Mouse (Mus musculus) central nervous system, embryonic 18 days (tissue): ENCODE measurements around the gene Siva1. TPM values are rescaled to one million over a fixed set of nuclear protein-coding genes. Genes with fewer than 3 reads are reported as not detected.

ENCODE experiments used
- polyA plus RNA-seq: library from polyadenylated mRNA; depleted of rRNA; stranded (reverse); fragments of >200 nt; gene quantifications from 2 replicates; pipeline ENCODE4 v1.2.3, GENCODE M21; 2012; rRNA removed

The Siva1 gene
- polyA plus RNA-seq = 44.8 and 45.5 TPM in 2 replicates

DNA sequence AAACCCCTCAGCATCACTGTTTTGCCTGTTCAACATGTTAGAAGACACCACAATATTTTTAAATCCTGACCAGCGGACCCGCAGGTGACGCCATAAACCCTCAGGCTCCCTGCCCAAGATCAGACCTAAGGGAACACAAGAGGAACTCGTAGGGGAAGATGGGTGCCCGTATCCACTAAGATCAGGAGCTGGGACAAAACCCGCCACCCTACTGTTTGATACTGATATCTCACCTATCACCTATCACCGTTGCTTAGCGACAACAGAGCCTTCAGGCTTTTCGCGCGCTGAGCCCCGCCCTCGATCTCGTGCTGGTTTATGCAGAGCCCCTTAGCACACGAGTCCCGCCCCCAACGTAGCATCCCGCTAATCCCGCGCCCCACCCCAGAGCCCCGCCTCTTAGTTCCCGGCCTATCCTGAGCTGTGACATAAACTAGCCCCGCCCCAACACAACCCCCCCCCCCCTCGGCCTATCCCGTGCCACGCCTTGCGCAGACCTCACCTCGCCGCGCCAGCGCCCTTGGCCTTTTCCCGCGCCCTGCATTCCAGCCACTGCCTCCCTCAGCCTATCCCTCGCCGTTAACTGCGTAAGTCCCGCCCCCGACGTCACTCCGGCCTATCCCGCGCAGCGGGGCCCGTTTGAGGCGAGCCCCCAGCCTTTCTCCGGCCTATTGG is at the start of gene Siva1:
Gene Siva1 (plus strand): TSS at position 500 of the 675 bp plus-strand sequence.

DNA sequence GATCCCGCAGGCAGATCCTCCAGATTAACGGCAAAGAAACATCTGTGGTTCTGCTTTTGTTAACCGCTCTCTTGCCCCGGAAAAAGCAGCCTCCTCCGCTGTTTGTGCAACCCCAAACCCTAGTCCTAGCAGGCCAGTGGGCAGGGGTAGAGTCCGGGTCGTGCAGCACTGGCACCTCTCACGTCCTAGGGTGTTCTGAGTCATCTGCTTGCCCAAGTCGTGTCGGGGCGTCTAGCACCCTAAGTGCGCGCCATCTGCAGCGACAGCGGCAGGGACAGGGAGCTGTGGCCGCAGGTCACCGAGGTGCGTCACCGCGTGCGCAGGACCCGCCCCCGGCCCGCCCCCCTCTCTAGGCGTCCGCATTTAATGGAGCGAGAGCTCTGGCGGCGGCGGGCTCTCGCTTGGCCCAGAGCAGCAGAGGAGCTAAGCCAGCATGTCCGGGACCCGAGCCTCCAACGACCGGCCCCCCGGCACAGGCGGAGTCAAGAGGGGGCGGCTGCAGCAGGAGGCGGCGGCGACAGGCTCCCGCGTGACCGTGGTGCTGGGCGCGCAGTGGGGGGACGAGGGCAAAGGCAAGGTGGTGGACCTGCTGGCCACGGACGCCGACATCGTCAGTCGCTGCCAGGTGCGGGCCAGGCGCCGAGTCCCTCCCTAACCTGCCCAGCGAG is 24.7 kb upstream of the Siva1 start, which contains the start of gene Adssl1:
Gene Adssl1 (plus strand): TSS at position 360 of the 668 bp plus-strand sequence.

DNA sequence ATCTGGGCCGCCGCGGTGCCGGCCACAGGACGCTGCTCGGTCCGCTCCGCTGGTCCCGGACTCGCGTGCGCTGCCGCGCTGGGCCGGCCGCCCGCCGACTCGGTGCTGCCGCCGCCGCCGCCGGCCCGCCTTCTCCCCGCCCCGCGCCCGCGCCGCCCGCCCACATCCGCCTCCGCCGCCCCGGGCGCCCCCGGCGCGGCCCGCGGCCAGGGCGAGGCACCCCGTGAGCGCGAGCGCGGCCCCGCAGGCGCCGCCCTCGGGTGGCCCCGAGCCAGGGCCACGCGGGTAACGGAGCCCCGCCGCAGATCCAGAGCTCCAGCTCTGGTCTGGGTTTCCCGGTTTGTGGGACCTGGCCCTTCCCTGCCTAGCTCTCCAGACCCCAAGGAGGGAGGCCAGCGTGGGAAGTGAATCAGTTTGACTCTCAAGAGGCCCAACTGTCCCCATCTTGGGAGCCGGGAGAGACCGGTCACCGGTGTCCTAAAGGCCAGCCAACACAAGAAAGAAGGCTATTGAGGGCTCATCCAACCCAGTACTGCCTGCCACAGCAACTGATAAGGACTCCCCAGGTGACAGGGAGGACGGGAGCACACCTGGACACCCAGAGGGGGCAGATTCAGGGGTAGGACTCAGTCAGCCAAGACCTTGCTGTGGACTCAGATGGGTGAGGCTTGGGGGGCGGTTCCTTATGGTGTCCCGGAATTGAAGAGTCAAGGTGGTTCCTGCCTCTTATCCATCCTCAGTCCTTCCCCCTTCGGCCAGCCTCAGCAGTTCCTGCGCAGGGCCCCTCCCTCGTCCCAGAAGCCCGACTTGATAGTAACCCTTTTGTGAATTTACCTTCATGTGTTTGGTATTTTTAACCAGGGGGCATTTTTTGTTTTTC is 29.9 kb downstream of the Siva1 start, which contains the start of gene Akt1:
Gene Akt1 (minus strand): TSS at position 753 of the 880 bp plus-strand sequence.

DNA sequence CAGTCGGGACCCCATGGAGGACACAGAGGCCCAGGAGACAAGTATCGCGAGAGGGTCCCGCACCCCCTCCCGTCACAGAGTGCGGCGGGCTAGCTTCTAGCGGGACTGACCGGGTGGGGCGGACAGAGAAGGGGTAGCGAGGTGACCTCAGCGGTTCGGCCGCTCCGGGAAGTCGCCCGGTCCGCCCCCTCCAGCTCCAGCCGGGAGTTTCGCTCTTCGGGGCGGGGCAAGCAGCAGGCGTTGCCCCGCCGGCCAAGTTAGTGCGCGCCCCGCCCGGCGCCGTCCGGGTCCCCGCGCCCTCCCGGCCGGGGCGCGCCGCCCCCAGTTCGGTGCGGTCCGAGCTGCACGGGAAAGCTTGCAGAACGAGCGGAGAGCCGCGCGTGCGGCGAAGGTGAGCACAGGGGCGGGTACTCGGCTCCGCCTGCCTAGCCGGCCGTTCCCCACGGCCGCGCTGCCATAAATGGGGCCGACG is 34.1 kb downstream of the Siva1 start, which contains the start of gene Zbtb42:
Gene Zbtb42 (plus strand): TSS at position 274 of the 472 bp plus-strand sequence.

Other genes with a start within 250 kb of the Siva1 start
- 0.04 TPM in 1 of 2 replicates, not detected in the other for gene A530016L24Rik, start 155.2 kb upstream of the Siva1 start, polyA plus RNA-seq
- gene Tmem179, start 127.9 kb upstream of the Siva1 start, polyA plus RNA-seq = 75.8 and 77.1 TPM in 2 replicates
- gene Inf2, start 55.9 kb upstream of the Siva1 start, polyA plus RNA-seq = 9.6 and 12.4 TPM in 2 replicates
- 3.2 and 8.8 TPM in 2 replicates for gene Adssl1, start 24.6 kb upstream of the Siva1 start, polyA plus RNA-seq
- gene Akt1, start 30.2 kb downstream of the Siva1 start, polyA plus RNA-seq = 253 and 274 TPM in 2 replicates
- 0.71 and 0.98 TPM in 2 replicates for gene Zbtb42, start 34.1 kb downstream of the Siva1 start, polyA plus RNA-seq
- 56.3 and 64.0 TPM in 2 replicates for gene Cep170b, start 75.8 kb downstream of the Siva1 start, polyA plus RNA-seq
- 5.6 and 6.2 TPM in 2 replicates for gene Pld4, start 116.0 kb downstream of the Siva1 start, polyA plus RNA-seq
- gene Ahnak2, start 158.0 kb downstream of the Siva1 start, polyA plus RNA-seq = 6.2 and 8.3 TPM in 2 replicates
- 14.5 and 14.7 TPM in 2 replicates for gene Clba1, start 164.3 kb downstream of the Siva1 start, polyA plus RNA-seq
- 28.8 and 28.9 TPM in 2 replicates for gene Cdca4, start 184.7 kb downstream of the Siva1 start, polyA plus RNA-seq
- 0.08 TPM in 1 of 2 replicates, not detected in the other for gene Gpr132, start 223.5 kb downstream of the Siva1 start, polyA plus RNA-seq